Mouse (Mus musculus): ENCODE measurements around the gene Pbxip1.
A peak's percentile ranks its signal among the peaks of the same experiment; 100 is the strongest.
"Not testable (repeated sequence)": the region's sequence is repeated elsewhere in the genome, so short reads cannot be mapped to it uniquely, and the experiment has no call there.

Pbxip1 gene

GRCm38 (mm10) chr3:89410864-89411263 lies 25.6 kb upstream of the Pbxip1 start:
- no peak for DNase-seq

- peak; percentile 100 for DNase-seq
Observed at GRCm38 (mm10) chr3:89411490-89412393, 24.8 kb upstream of the Pbxip1 start, which contains the start of gene Flad1. Gene Flad1 (minus strand): TSS chr3:89411870.

GRCm38 (mm10) chr3:89416158-89416557 lies 20.3 kb upstream of the Pbxip1 start:
- DNase-seq = no peak

GRCm38 (mm10) chr3:89417131-89417530 lies 19.4 kb upstream of the Pbxip1 start:
- no peak for DNase-seq

GRCm38 (mm10) chr3:89417840-89418169 lies 18.7 kb upstream of the Pbxip1 start:
- DNase-seq = no peak

- peak; percentile 98 for DNase-seq
Observed at GRCm38 (mm10) chr3:89418170-89418860, 18.2 kb upstream of the Pbxip1 start, which contains the start of the genes Cks1b and Shc1. Gene Cks1b (minus strand): TSS chr3:89418383. Gene Shc1 (plus strand): TSS chr3:89418443.

GRCm38 (mm10) chr3:89418861-89419250 lies 17.6 kb upstream of the Pbxip1 start:
- peak; percentile 92 for DNase-seq

- peak; percentile 83 for DNase-seq
Observed at GRCm38 (mm10) chr3:89419571-89419970, 16.9 kb upstream of the Pbxip1 start.

- DNase-seq = no peak
Observed at GRCm38 (mm10) chr3:89419981-89420380, 16.5 kb upstream of the Pbxip1 start.

GRCm38 (mm10) chr3:89420421-89420820 lies 16.1 kb upstream of the Pbxip1 start:
- no peak for DNase-seq

- DNase-seq = peak; percentile 88
Observed at GRCm38 (mm10) chr3:89421002-89421774, 15.3 kb upstream of the Pbxip1 start.

GRCm38 (mm10) chr3:89421810-89422473 lies 14.6 kb upstream of the Pbxip1 start:
- DNase-seq = peak; percentile 40

- no peak for DNase-seq
Observed at GRCm38 (mm10) chr3:89422556-89423205, 13.8 kb upstream of the Pbxip1 start.

- DNase-seq = no peak
Observed at GRCm38 (mm10) chr3:89424416-89425140, 11.9 kb upstream of the Pbxip1 start.

GRCm38 (mm10) chr3:89425141-89425525 lies 11.4 kb upstream of the Pbxip1 start:
- no peak for DNase-seq

GRCm38 (mm10) chr3:89425876-89426275 lies 10.6 kb upstream of the Pbxip1 start:
- no peak for DNase-seq

- not testable (repeated sequence) for DNase-seq
Observed at GRCm38 (mm10) chr3:89429021-89429420, 7.5 kb upstream of the Pbxip1 start.

GRCm38 (mm10) chr3:89430171-89431159 lies 6.0 kb upstream of the Pbxip1 start, which contains the start of gene Pygo2:
Gene Pygo2 (plus strand): TSS chr3:89430214.
- peak; percentile 97 for DNase-seq

GRCm38 (mm10) chr3:89432606-89433005 lies 3.9 kb upstream of the Pbxip1 start:
- no peak for DNase-seq

- DNase-seq = no peak
Observed at GRCm38 (mm10) chr3:89434532-89434931, 2.0 kb upstream of the Pbxip1 start.
